Mouse (Mus musculus) stomach, postnatal 0 days (tissue): ENCODE results near the gene Enah.

Experiments
- CTCF ChIP-seq: IDR thresholded peaks from 2 replicates; pipeline ENCODE4 v1.5.1; 2016; ENCODE audit warnings: antibody characterized with exemption, low read depth, mild to moderate bottlenecking, moderate library complexity
- EP300 ChIP-seq: optimal IDR thresholded peaks from 2 replicates; pipeline ENCODE3; 2016; ENCODE audit warnings: antibody characterized with exemption

DNA sequence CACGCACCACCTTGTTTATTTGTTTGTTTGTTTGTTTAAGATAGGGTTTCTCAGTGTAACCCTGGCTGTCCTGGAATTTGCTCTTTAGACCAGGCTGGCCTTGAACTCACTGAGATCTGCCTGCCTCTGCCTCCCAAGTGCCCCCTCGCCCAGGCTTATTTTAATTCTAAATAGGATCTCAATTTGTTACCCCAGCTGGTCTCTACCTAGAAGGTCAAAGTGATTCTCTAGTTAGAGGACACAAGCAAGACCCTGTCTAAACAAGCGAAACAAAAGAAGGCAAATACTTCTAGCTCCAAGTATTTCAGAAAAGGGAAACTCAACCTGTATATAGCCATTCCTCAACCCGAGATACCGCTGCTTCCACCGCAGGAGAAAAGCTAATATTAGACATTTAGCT, 34.9 kb upstream of the Enah start:
- TF ChIP-seq CTCF (no peak), EP300 (no peak)
